Mouse (Mus musculus) liver, postnatal 0 days (tissue): ENCODE results near the gene Inpp5e.
"Not testable (repeated sequence)": the region's sequence is repeated elsewhere in the genome, so short reads cannot be mapped to it uniquely, and the experiment has no call there.

Source experiments
- CTCF ChIP-seq: sonication (generic); IDR thresholded peaks from 2 replicates; pipeline ENCODE4 v1.5.1; 2016; ENCODE audit warnings: antibody characterized with exemption, low read depth
- EP300 ChIP-seq: IDR thresholded peaks from 2 replicates; pipeline ENCODE4 v1.6.1; 2016; ENCODE audit warnings: antibody characterized with exemption, low read depth, mild to moderate bottlenecking

- not testable (repeated sequence) for TF ChIP-seq EP300, CTCF
These were observed 28.1 kb downstream of the Inpp5e start for GRCm38 (mm10) chr2:26380871-26381270.
